Mouse (Mus musculus): ENCODE data around the gene Synpr. TPM values are rescaled to one million over a fixed set of nuclear protein-coding genes. Genes with fewer than 3 reads are reported as not detected.
A peak's percentile ranks its signal among the peaks of the same experiment; 100 is the strongest.

Gene Synpr
- total and polyA plus RNA-seq, 2 experiments from 2014 or later: 62.9 to 68.1 TPM

- ATAC-seq (ENCODE audit: low FRiP score) (no peak), DNase-seq (ENCODE audit: low spot score) (no peak)
- no peak overlapping the region for H3K4me3 ChIP-seq (ENCODE audit: low read depth, low read length)
- no peaks in the 10 kb centered on the region for H3K9me3 ChIP-seq (ENCODE audit: low read length)
- no peak overlapping the region for H3K4me2 ChIP-seq (ENCODE audit: low read depth, low read length, poor library complexity, severe bottlenecking)
- TF ChIP-seq CTCF (IDR thresholded peaks at IDR 0.05): no peak
- no peaks in the 10 kb centered on the region for H3K36me3 ChIP-seq (ENCODE audit: insufficient read depth, low read length)
- H3K4me1 ChIP-seq (ENCODE audit: insufficient read depth, low read length): no peaks in the 10 kb centered on the region
- 75% methylated on average over 6 of the region's 6 CpGs for WGBS
- H3K27me3 ChIP-seq (ENCODE audit: insufficient read depth, low read length): no peaks in the 10 kb centered on the region
- H3K27ac ChIP-seq (ENCODE audit: low read depth, low read length): no peak overlapping the region
- no peak overlapping the region for H3K9ac ChIP-seq (replicated peaks; ENCODE audit: low read length, poor library complexity, severe bottlenecking)
These were observed 311.7 kb downstream of the Synpr start for GRCm38 (mm10) chr14:13596251-13596650.

GRCm38 (mm10) chr14:13597204-13597603 lies 312.6 kb downstream of the Synpr start:
- Histone ChIP-seq H3K4me2 (ENCODE audit: low read depth, low read length, poor library complexity, severe bottlenecking) (no peak overlapping the region), H3K27me3 (ENCODE audit: insufficient read depth, low read length) (no peaks in the 10 kb centered on the region), H3K27ac (ENCODE audit: low read depth, low read length) (no peak overlapping the region), H3K4me1 (ENCODE audit: insufficient read depth, low read length) (no peaks in the 10 kb centered on the region), H3K9me3 (ENCODE audit: low read length) (no peaks in the 10 kb centered on the region), H3K4me3 (ENCODE audit: low read depth, low read length) (no peak overlapping the region), H3K36me3 (ENCODE audit: insufficient read depth, low read length) (no peaks in the 10 kb centered on the region), H3K9ac (replicated peaks; ENCODE audit: low read length, poor library complexity, severe bottlenecking) (no peak overlapping the region)
- TF ChIP-seq CTCF (IDR thresholded peaks at IDR 0.05): no peak
- WGBS: 94% methylated on average over 2 of the region's 2 CpGs
- ATAC-seq (ENCODE audit: low FRiP score) (no peak), DNase-seq (ENCODE audit: low spot score) (no peak)

GRCm38 (mm10) chr14:13620531-13620930 lies 336.0 kb downstream of the Synpr start:
- H3K27me3 ChIP-seq (ENCODE audit: insufficient read depth, low read length): no peaks in the 10 kb centered on the region
- DNase-seq (ENCODE audit: low spot score): no peak
- no peak for ATAC-seq (ENCODE audit: low FRiP score)
- no peaks in the 10 kb centered on the region for H3K9me3 ChIP-seq (ENCODE audit: low read length)
- H3K9ac ChIP-seq (replicated peaks; ENCODE audit: low read length, poor library complexity, severe bottlenecking): no peak overlapping the region
- no peak overlapping the region for H3K4me2 ChIP-seq (ENCODE audit: low read depth, low read length, poor library complexity, severe bottlenecking)
- no peak for TF ChIP-seq CTCF (IDR thresholded peaks at IDR 0.05)
- no peak overlapping the region for H3K27ac ChIP-seq (ENCODE audit: low read depth, low read length)
- H3K4me3 ChIP-seq (ENCODE audit: low read depth, low read length): no peak overlapping the region
- no peaks in the 10 kb centered on the region for H3K4me1 ChIP-seq (ENCODE audit: insufficient read depth, low read length)
- WGBS: 57% methylated on average over 2 of the region's 2 CpGs
- H3K36me3 ChIP-seq (ENCODE audit: insufficient read depth, low read length): no peaks in the 10 kb centered on the region

- no peaks in the 10 kb centered on the region for H3K27me3 ChIP-seq (ENCODE audit: insufficient read depth, low read length)
- H3K9ac ChIP-seq (replicated peaks; ENCODE audit: low read length, poor library complexity, severe bottlenecking): no peak overlapping the region
- no peak overlapping the region for H3K27ac ChIP-seq (ENCODE audit: low read depth, low read length)
- no peaks in the 10 kb centered on the region for H3K4me1 ChIP-seq (ENCODE audit: insufficient read depth, low read length)
- ATAC-seq (ENCODE audit: low FRiP score): no peak
- no peaks in the 10 kb centered on the region for H3K36me3 ChIP-seq (ENCODE audit: insufficient read depth, low read length)
- H3K9me3 ChIP-seq (ENCODE audit: low read length): no peaks in the 10 kb centered on the region
- no peak overlapping the region for H3K4me3 ChIP-seq (ENCODE audit: low read depth, low read length)
- TF ChIP-seq CTCF (IDR thresholded peaks at IDR 0.05): no peak
- 91% methylated on average over 1 of the region's 1 CpGs for WGBS
- no peak for DNase-seq (ENCODE audit: low spot score)
- H3K4me2 ChIP-seq (ENCODE audit: low read depth, low read length, poor library complexity, severe bottlenecking): no peak overlapping the region
These were observed 365.3 kb downstream of the Synpr start for GRCm38 (mm10) chr14:13649865-13650264.

- 70% methylated on average over 1 of the region's 1 CpGs for WGBS
- no peak for TF ChIP-seq CTCF (IDR thresholded peaks at IDR 0.05)
- peak; percentile 6 for DNase-seq (ENCODE audit: low spot score)
These were observed 366.5 kb downstream of the Synpr start for GRCm38 (mm10) chr14:13651039-13651438.

DNA sequence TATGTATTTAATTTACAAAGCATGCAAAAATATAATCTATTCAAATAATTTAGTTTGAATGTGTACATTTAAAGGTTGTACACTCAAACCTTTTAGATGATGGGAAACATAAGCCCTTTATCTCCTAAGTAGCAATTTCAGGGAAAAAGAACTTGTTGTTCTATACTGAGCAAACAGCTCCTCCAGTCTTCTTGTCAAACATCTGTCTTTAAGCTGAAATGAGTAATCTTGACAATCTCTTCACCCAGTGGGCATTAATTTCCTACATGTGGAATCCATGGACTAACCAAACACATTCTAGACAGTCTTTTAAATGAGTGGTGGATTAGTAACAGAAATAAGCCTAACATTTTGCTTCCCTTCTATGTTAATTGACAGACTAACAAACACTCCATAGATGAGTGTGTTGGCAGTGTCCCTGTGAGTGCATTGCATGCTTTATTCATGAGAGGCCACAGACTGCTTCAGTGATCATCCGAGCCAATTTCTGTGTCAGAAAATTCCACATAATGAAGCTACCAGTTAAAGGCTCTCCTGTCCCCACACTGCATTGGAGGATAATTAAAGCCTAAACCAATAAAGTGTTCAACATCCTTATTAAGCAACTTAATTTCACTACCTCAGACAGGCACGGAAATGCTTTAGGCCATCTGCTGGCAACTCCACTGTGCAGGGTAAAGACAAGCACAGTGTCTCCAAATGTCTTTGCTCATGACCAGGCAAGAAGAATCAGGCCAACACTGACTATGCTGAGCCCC lies 367.1 kb downstream of the Synpr start:
- no peak overlapping the region for H3K4me2 ChIP-seq (ENCODE audit: low read depth, low read length, poor library complexity, severe bottlenecking)
- H3K36me3 ChIP-seq (ENCODE audit: insufficient read depth, low read length): no peaks in the 10 kb centered on the region
- no peaks in the 10 kb centered on the region for H3K27me3 ChIP-seq (ENCODE audit: insufficient read depth, low read length)
- DNase-seq (ENCODE audit: low spot score) (peak; percentile 72), ATAC-seq (ENCODE audit: low FRiP score) (peak; percentile 89)
- 27% methylated on average over 2 of the region's 2 CpGs for WGBS
- H3K4me3 ChIP-seq (ENCODE audit: low read depth, low read length): no peak overlapping the region
- H3K27ac ChIP-seq (ENCODE audit: low read depth, low read length): no peak overlapping the region
- no peaks in the 10 kb centered on the region for H3K4me1 ChIP-seq (ENCODE audit: insufficient read depth, low read length)
- TF ChIP-seq CTCF (IDR thresholded peaks at IDR 0.05): peak; percentile 28; the same call in 1 of the 2 replicates
- H3K9ac ChIP-seq (replicated peaks; ENCODE audit: low read length, poor library complexity, severe bottlenecking): no peak overlapping the region
- no peaks in the 10 kb centered on the region for H3K9me3 ChIP-seq (ENCODE audit: low read length)

More at GRCm38 (mm10) chr14:13651039-13651438, 366.5 kb downstream of the Synpr start:
- ATAC-seq (ENCODE audit: low FRiP score): no peak
- Histone ChIP-seq H3K4me2 (ENCODE audit: low read depth, low read length, poor library complexity, severe bottlenecking) (no peak overlapping the region), H3K27ac (ENCODE audit: low read depth, low read length) (no peak overlapping the region), H3K9me3 (ENCODE audit: low read length) (no peaks in the 10 kb centered on the region), H3K4me3 (ENCODE audit: low read depth, low read length) (no peak overlapping the region), H3K36me3 (ENCODE audit: insufficient read depth, low read length) (no peaks in the 10 kb centered on the region), H3K27me3 (ENCODE audit: insufficient read depth, low read length) (no peaks in the 10 kb centered on the region), H3K4me1 (ENCODE audit: insufficient read depth, low read length) (no peaks in the 10 kb centered on the region), H3K9ac (replicated peaks; ENCODE audit: low read length, poor library complexity, severe bottlenecking) (no peak overlapping the region)

All from midbrain, postnatal 0 days (tissue).